Mouse (Mus musculus) heart, adult 18-20 months (tissue): ENCODE measurements at regions not wholly inside any gene's neighbourhood (a gene's known extent, or its start where the extent isn't known, plus 50 kb on each side); places are given as distances from the start of the nearest gene placed in this dataset.

Experiments
- DNase-seq, 2 experiments: peaks; one replicate each; pipeline ENCODE4 v3.0.0; 2021 to 2022; ENCODE audit warnings: mixed read lengths in 1 of 2
- microRNA-seq, 2 experiments: library from miRNA; unstranded; fragments of <30 nt; microRNA quantifications; one replicate each; pipeline ENCODE4 v1.2.0; 2022

- no peak for DNase-seq
Observed at GRCm38 (mm10) chr8:15244770-15245485, 199.1 kb upstream of the BB014433 start.

GRCm38 (mm10) chr8:15235410-15235809 lies 189.5 kb upstream of the BB014433 start:
- DNase-seq = no peak

- no peak for DNase-seq
Observed at GRCm38 (mm10) chr8:15233241-15233640, 187.4 kb upstream of the BB014433 start.

GRCm38 (mm10) chr8:15230217-15230616 lies 184.3 kb upstream of the BB014433 start:
- DNase-seq = peak; percentile 32 to 53

DNA sequence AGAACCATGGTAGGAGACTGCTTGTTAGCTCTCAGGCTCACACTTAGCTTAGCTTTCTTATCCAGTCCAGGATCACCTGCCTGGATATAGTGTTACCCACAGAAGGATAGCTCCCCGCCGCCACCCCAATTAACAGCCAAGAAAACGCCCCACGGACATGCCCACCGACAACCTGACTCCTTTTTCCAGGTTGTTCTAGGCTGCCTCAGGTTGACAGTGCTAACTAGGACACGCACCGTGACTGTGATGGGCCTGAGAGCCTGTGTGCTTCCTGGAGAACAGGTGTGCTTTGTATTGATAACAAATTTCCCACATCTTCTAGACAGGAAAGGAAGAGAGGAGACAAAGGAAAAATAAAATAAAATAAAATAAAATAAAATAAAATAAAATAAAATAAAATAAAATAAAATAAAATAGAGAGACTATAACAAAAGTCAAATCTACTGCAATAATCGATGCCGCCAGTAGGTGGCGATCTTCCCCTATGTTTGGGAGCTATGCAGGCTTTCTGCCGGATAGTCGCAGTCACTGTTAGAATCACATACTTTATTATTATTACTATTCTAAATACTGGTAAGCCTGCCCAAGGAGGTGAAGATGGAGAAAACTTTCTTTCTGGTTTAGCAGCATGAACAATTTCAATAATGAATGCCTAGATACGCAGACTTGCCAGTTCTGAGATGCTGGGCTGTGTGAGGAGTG lies 175.5 kb upstream of the BB014433 start:
- DNase-seq = peak; percentile 14 to 80

GRCm38 (mm10) chr8:15209856-15210521 lies 164.1 kb upstream of the BB014433 start:
- no peak for DNase-seq

DNA sequence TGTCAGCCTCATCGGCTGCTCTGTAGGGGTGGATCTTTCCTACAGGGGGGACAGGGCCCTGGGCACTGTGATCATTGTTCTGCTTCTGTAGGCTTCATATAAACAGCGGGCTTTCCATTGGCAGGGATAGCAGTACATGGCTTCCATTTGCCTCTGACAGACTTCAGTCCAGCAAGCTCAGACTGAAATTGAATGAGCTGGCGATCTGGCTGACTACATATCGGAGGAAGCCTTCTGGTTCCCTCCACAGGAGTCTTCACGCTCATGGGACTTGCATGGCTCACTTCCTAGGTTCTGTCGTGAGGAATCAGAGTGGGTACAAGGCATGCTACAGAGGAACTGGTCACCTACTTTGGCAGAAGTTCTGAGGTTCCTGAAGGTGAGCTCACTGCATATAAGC lies 155.7 kb upstream of the BB014433 start:
- DNase-seq = no peak

GRCm38 (mm10) chr8:15190708-15191107 lies 144.8 kb upstream of the BB014433 start:
- no peak for DNase-seq

GRCm38 (mm10) chr8:15189079-15189612 lies 143.3 kb upstream of the BB014433 start:
- DNase-seq = no peak

Small RNA genes in the stretch of these regions (microRNA-seq; reads per million reads assigned to microRNA genes)
- gene Gm25255 (0 reads per million in 2 experiments), gene Gm25871 (0 reads per million in 2 experiments)
